Mouse (Mus musculus) C2C12 (cell line): ENCODE measurements around the gene Brat1.

Experiments
- CTCF ChIP-seq: IDR thresholded peaks from one replicate; pipeline ENCODE4 v1.5.1; 2011; ENCODE audit not compliant: control insufficient read depth, insufficient read depth, insufficient read length
- MAX ChIP-seq: IDR thresholded peaks from one replicate; pipeline ENCODE4 v1.6.1; 2011; ENCODE audit warnings: mild to moderate bottlenecking, control low read depth
- MYOD1 ChIP-seq: IDR thresholded peaks from one replicate; pipeline ENCODE4 v1.6.1; 2011; ENCODE audit warnings: low read depth; ENCODE audit not compliant: control insufficient read depth, insufficient read length
- MYOG ChIP-seq: IDR thresholded peaks from one replicate; pipeline ENCODE4 v1.6.1; 2011; ENCODE audit not compliant: control insufficient read depth, insufficient read length; ENCODE audit errors: extremely low read depth

- TF ChIP-seq CTCF = no peak
- TF ChIP-seq MAX = no peak
- TF ChIP-seq MYOG = no peak
- TF ChIP-seq MYOD1 = no peak
These were observed 6.2 kb downstream of the Brat1 start for GRCm38 (mm10) chr5:140711040-140711439.
